Mouse (Mus musculus): ENCODE results near the gene Akr1b3.

Gene Akr1b3

GRCm38 (mm10) chr6:34322121-34322520 lies 4.8 kb upstream of the Akr1b3 start:
- DNase-seq: peak; percentile 59

GRCm38 (mm10) chr6:34318636-34319035 lies 1.4 kb upstream of the Akr1b3 start:
- DNase-seq: no peak

GRCm38 (mm10) chr6:34318172-34318571 lies 894 bp upstream of the Akr1b3 start:
- DNase-seq: no peak

- DNase-seq: peak; percentile 95
These were observed 3.4 kb downstream of the Akr1b3 start for GRCm38 (mm10) chr6:34313921-34314320.

- peak; percentile 95 for DNase-seq
These were observed 3.9 kb downstream of the Akr1b3 start for GRCm38 (mm10) chr6:34313386-34313785.

- peak; percentile 87 for DNase-seq
These were observed 7.2 kb downstream of the Akr1b3 start for GRCm38 (mm10) chr6:34310023-34310595.

- peak; percentile 68 for DNase-seq
These were observed 7.8 kb downstream of the Akr1b3 start for GRCm38 (mm10) chr6:34309526-34309925.

- DNase-seq: no peak
These were observed 10.5 kb downstream of the Akr1b3 start for GRCm38 (mm10) chr6:34306797-34307196.

- DNase-seq: peak; percentile 96
These were observed 12.5 kb downstream of the Akr1b3 start for GRCm38 (mm10) chr6:34304675-34305241.

GRCm38 (mm10) chr6:34297055-34297454 lies 20.2 kb downstream of the Akr1b3 start:
- DNase-seq: no peak

- no peak for DNase-seq
These were observed 21.8 kb downstream of the Akr1b3 start for GRCm38 (mm10) chr6:34295437-34295836.

- DNase-seq: peak; percentile 93
These were observed 24.3 kb downstream of the Akr1b3 start for GRCm38 (mm10) chr6:34292882-34293487.

GRCm38 (mm10) chr6:34292196-34292881 lies 24.9 kb downstream of the Akr1b3 start:
- DNase-seq: no peak

GRCm38 (mm10) chr6:34290681-34291080 lies 26.6 kb downstream of the Akr1b3 start:
- DNase-seq: no peak

GRCm38 (mm10) chr6:34290091-34290490 lies 27.2 kb downstream of the Akr1b3 start:
- DNase-seq: peak; percentile 95

- peak; percentile 97 for DNase-seq
These were observed 29.2 kb downstream of the Akr1b3 start for GRCm38 (mm10) chr6:34288098-34288497.

GRCm38 (mm10) chr6:34286841-34287240 lies 30.4 kb downstream of the Akr1b3 start:
- no peak for DNase-seq

- DNase-seq: no peak
These were observed 38.9 kb downstream of the Akr1b3 start for GRCm38 (mm10) chr6:34278385-34278784.

- DNase-seq: no peak
These were observed 39.6 kb downstream of the Akr1b3 start for GRCm38 (mm10) chr6:34277665-34278064.

GRCm38 (mm10) chr6:34274346-34274745 lies 42.9 kb downstream of the Akr1b3 start:
- peak; percentile 94 for DNase-seq

GRCm38 (mm10) chr6:34273073-34273472 lies 44.2 kb downstream of the Akr1b3 start:
- DNase-seq: no peak

- no peak for DNase-seq
These were observed 44.8 kb downstream of the Akr1b3 start for GRCm38 (mm10) chr6:34272462-34272861.

- DNase-seq: no peak
These were observed 46.6 kb downstream of the Akr1b3 start for GRCm38 (mm10) chr6:34270717-34271116.

GRCm38 (mm10) chr6:34258546-34258945 lies 58.7 kb downstream of the Akr1b3 start:
- no peak for DNase-seq
